Mouse (Mus musculus) erythroblast, embryonic 14.5 days (primary cell): ENCODE data around the gene Stk40.

ENCODE experiments used
- GATA1 ChIP-seq: IDR thresholded peaks from 2 replicates; pipeline ENCODE4 v1.6.1; 2012; ENCODE audit warnings: low read length, inconsistent platforms, mixed read lengths
- TAL1 ChIP-seq: IDR thresholded peaks from 3 replicates; pipeline ENCODE4 v1.6.1; 2012; ENCODE audit warnings: low read length, inconsistent platforms, mixed read lengths

DNA sequence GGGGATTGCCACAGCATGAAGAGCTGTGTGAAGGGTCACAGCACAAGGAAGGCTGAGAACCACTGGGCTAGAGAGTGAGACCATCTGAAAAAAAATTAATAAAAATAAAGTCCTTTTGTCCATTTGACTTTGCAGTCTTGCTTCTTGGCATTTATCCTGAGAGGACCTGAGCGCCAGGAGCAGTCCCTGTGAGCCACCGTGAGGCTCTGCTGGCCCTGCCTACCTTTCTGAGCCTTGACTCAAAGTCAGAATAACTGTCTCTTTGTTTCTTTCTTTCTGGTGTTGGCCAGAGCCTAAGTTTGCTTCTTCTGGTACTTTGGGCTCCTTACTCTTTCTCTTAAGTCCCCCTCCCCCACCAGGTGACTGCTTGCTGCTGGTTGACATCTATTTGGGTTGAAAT lies 16.7 kb downstream of the Stk40 start:
- TF ChIP-seq GATA1 (no peak), TAL1 (no peak)
